Mouse (Mus musculus): Measurements from ENCODE around the gene Gck. TPM values are rescaled to one million over a fixed set of nuclear protein-coding genes. Genes with fewer than 3 reads are reported as not detected.

Gene Gck
- polyA plus RNA-seq (2014; fragmentation: Illumina TruSeq; extraction: RNeasy Lipid Tissue Mini Kit (QIAGEN cat#74804); ENCODE audit: low read depth, low replicate concordance), result 2.7 TPM

GRCm38 (mm10) chr11:5949586-5950352 lies at the start of gene Gck:
Gene Gck, minus strand, starts transcription at chr11:5950081.

GRCm38 (mm10) chr11:5955546-5956276 lies 5.8 kb upstream of the Gck start, which contains the start of gene Ykt6:
Gene Ykt6, plus strand, starts transcription at chr11:5955693.

GRCm38 (mm10) chr11:5898531-5898930 lies 51.4 kb downstream of the Gck start, which contains the start of gene Myl7:
Gene Myl7, minus strand, starts transcription at chr11:5898782.

GRCm38 (mm10) chr11:5877921-5878526 lies 71.9 kb downstream of the Gck start, which contains the start of gene Pold2:
Gene Pold2, minus strand, starts transcription at chr11:5878292.

GRCm38 (mm10) chr11:5861678-5862393 lies 88.0 kb downstream of the Gck start, which contains the start of gene Aebp1:
Gene Aebp1, plus strand, starts transcription at chr11:5861947.

Other genes with a start within 250 kb of the Gck start
- 55.5 TPM for gene Mrps24, start 234.4 kb downstream of the Gck start, polyA plus RNA-seq (2014; fragmentation: Illumina TruSeq; extraction: RNeasy Lipid Tissue Mini Kit (QIAGEN cat#74804); ENCODE audit: low read depth, low replicate concordance)
- gene Urgcp, start 187.7 kb downstream of the Gck start, polyA plus RNA-seq (2014; fragmentation: Illumina TruSeq; extraction: RNeasy Lipid Tissue Mini Kit (QIAGEN cat#74804); ENCODE audit: low read depth, low replicate concordance), result 17.5 TPM
- gene Dbnl, start 161.6 kb downstream of the Gck start, polyA plus RNA-seq (2014; fragmentation: Illumina TruSeq; extraction: RNeasy Lipid Tissue Mini Kit (QIAGEN cat#74804); ENCODE audit: low read depth, low replicate concordance), result 52.9 TPM
- 28.0 TPM for gene Pgam2, start 146.3 kb downstream of the Gck start, polyA plus RNA-seq (2014; fragmentation: Illumina TruSeq; extraction: RNeasy Lipid Tissue Mini Kit (QIAGEN cat#74804); ENCODE audit: low read depth, low replicate concordance)
- gene Polm, start 112.1 kb downstream of the Gck start, polyA plus RNA-seq (2014; fragmentation: Illumina TruSeq; extraction: RNeasy Lipid Tissue Mini Kit (QIAGEN cat#74804); ENCODE audit: low read depth, low replicate concordance), result 13.6 TPM
- gene Aebp1, start 88.1 kb downstream of the Gck start, polyA plus RNA-seq (2014; fragmentation: Illumina TruSeq; extraction: RNeasy Lipid Tissue Mini Kit (QIAGEN cat#74804); ENCODE audit: low read depth, low replicate concordance), result 99.7 TPM
- gene Pold2, start 71.8 kb downstream of the Gck start, polyA plus RNA-seq (2014; fragmentation: Illumina TruSeq; extraction: RNeasy Lipid Tissue Mini Kit (QIAGEN cat#74804); ENCODE audit: low read depth, low replicate concordance), result 26.6 TPM
- 1.3 TPM for gene Myl7, start 51.3 kb downstream of the Gck start, polyA plus RNA-seq (2014; fragmentation: Illumina TruSeq; extraction: RNeasy Lipid Tissue Mini Kit (QIAGEN cat#74804); ENCODE audit: low read depth, low replicate concordance)
- 83.1 TPM for gene Ykt6, start 5.6 kb upstream of the Gck start, polyA plus RNA-seq (2014; fragmentation: Illumina TruSeq; extraction: RNeasy Lipid Tissue Mini Kit (QIAGEN cat#74804); ENCODE audit: low read depth, low replicate concordance)
- gene Camk2b, start 116.3 kb upstream of the Gck start, polyA plus RNA-seq (2014; fragmentation: Illumina TruSeq; extraction: RNeasy Lipid Tissue Mini Kit (QIAGEN cat#74804); ENCODE audit: low read depth, low replicate concordance), result 81.0 TPM
- gene A730071L15Rik, start 249.9 kb upstream of the Gck start, polyA plus RNA-seq (2014; fragmentation: Illumina TruSeq; extraction: RNeasy Lipid Tissue Mini Kit (QIAGEN cat#74804); ENCODE audit: low read depth, low replicate concordance), result 0.19 TPM